Mouse (Mus musculus): ENCODE measurements around the gene Ecd. TPM values are rescaled to one million over a fixed set of nuclear protein-coding genes. Genes with fewer than 3 reads are reported as not detected.

Gene Ecd
- 37.7 and 46.8 TPM in 2 replicates for total RNA-seq (2014; rRNA removed)
- 36.4 and 44.0 TPM in 2 replicates for polyA plus RNA-seq (2015; fragmentation: Nextera tagmentation; extraction: Ambion mirVana)

DNA sequence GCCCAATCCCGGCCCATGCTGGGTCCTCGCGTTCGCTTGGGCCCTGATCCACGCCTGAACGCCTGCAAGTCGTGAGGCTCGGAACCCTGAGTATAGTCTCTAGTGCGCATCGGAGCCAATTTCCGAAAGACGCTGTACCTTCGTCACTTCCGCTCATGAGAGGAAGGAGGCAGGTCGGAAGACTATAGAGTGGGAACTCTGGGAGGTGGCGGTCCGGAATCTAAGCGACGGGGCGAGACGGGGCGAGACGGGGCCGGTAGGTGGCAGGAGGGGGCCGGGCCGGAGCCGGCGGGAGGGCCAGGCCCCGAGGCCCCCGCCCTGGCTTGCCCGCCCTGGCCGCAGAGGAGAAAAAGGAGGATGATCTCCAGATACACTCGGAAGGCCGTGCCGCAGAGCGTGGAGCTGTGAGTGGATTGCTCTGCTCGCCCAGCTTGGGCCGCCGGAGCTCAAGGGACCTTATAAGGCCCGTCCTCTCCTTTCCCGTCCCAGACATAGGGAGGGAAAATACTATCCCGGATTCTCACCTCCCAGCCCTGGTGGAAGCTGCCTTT lies at the start of gene Ecd, which contains the start of gene Fam149b:
Gene Ecd (minus strand): TSS at position 131 of the 551 bp plus-strand sequence.
Gene Fam149b (plus strand): TSS at position 172 of the 551 bp plus-strand sequence.
- Histone ChIP-seq H3K4me2 (ENCODE audit: low read depth) (peak within 1 kb of the TSS; percentile 74), H3K36me3 (ENCODE audit: insufficient read depth) (peaks cover 13% of the 10 kb centered on the region), H3K9ac (peak within 1 kb of the TSS; percentile 99), H3K27me3 (ENCODE audit: insufficient read depth, low read length) (no peaks in the 10 kb centered on the region), H3K9me3 (ENCODE audit: low read length) (no peaks in the 10 kb centered on the region), H3K27ac (ENCODE audit: low read depth, low read length) (peak within 1 kb of the TSS; percentile 90), H3K4me3 (ENCODE audit: low read depth, low read length) (peak within 1 kb of the TSS; percentile 95), H3K4me1 (ENCODE audit: insufficient read depth) (peaks cover 16% of the 10 kb centered on the region)
- DNase-seq = peak; percentile 98
- under 1% methylated on average over 42 of the region's 42 CpGs for WGBS
- ATAC-seq = peak; percentile 99
- peak; percentile 50 for TF ChIP-seq CTCF (IDR thresholded peaks at IDR 0.05; ENCODE audit: low read depth)

DNA sequence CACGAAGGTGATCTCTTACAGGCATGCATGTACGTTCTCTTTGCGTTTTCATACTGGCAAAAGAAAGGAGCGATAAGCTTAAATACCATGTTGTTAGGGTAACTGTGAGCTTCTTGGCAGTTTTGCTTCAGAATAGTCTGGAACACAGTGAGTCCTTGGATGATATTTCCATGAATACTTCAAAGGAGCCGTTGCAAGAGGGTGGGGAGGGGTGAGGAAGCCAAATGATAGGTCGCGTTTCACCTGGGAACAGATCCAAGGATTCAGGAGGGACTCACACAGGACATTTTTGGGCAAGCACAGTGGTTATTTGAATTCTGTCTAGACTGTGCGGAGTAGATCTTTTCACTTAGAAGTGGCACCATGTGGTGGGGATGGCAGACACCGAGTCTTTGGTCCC lies 49.3 kb upstream of the Ecd start:
- Histone ChIP-seq H3K4me2 (ENCODE audit: low read depth) (no peak overlapping the region), H3K4me1 (ENCODE audit: insufficient read depth) (no peaks in the 10 kb centered on the region; the same call in 1 of the 2 replicates), H3K27ac (ENCODE audit: low read depth, low read length) (no peak overlapping the region), H3K27me3 (ENCODE audit: insufficient read depth, low read length) (no peaks in the 10 kb centered on the region), H3K9me3 (ENCODE audit: low read length) (no peaks in the 10 kb centered on the region), H3K4me3 (ENCODE audit: low read depth, low read length) (no peak overlapping the region), H3K9ac (no peak overlapping the region), H3K36me3 (ENCODE audit: insufficient read depth) (no peaks in the 10 kb centered on the region)
- DNase-seq = no peak
- no peak for ATAC-seq
- 68% methylated on average over 9 of the region's 9 CpGs for WGBS
- no peak for TF ChIP-seq CTCF (IDR thresholded peaks at IDR 0.05; ENCODE audit: low read depth)

DNA sequence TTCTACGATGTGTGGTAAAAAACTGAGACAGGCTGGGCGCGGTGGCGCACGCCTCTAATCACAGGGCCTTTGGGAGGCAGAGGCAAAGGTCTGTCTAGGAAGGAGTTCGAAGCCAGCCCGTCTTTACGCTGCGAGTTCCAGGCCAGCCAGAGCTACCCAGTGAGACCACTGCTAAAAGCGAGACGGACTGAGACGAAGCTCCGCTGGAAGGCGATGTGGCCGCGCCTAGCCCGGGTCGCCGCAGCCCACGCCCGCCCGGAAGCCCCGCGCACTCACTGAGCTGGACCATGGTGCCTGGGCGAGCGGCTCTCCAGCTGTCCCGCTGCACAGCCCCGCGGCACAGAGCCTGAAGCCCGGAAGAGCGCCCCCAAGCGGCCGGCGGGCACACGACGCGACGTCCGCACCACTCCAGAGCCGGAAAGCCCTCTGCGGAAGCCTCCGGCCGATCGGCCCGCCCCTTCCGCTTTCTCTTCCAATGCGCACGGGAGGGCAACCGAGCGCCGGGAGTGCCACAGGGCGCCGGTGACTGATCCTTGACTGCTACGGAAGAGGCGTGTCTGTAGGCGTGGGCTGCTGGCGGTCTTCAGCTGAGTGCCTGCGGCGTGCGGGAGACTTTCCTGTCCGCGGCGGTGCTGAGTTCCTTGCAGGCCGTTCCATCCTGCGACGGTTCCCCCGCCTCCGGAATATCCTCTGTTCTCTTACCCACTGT lies 45.4 kb upstream of the Ecd start, which contains the start of gene Mrps16:
Gene Mrps16 (minus strand): TSS at position 430 of the 709 bp plus-strand sequence.
- TF ChIP-seq CTCF (IDR thresholded peaks at IDR 0.05; ENCODE audit: low read depth) = peak; percentile 97
- Histone ChIP-seq H3K27ac (ENCODE audit: low read depth, low read length) (peak within 1 kb of the TSS; percentile 87), H3K4me1 (ENCODE audit: insufficient read depth) (peaks cover 3% of the 10 kb centered on the region; the same call in 1 of the 2 replicates), H3K27me3 (ENCODE audit: insufficient read depth, low read length) (no peaks in the 10 kb centered on the region), H3K4me2 (ENCODE audit: low read depth) (peak within 1 kb of the TSS; percentile 63), H3K9ac (peak within 1 kb of the TSS; percentile 94), H3K36me3 (ENCODE audit: insufficient read depth) (peaks cover 11% of the 10 kb centered on the region), H3K9me3 (ENCODE audit: low read length) (no peaks in the 10 kb centered on the region), H3K4me3 (ENCODE audit: low read depth, low read length) (peak within 1 kb of the TSS; percentile 82)
- DNase-seq (peak; percentile 98), ATAC-seq (peak; percentile 97)
- 2% methylated on average over 68 of the region's 68 CpGs for WGBS

DNA sequence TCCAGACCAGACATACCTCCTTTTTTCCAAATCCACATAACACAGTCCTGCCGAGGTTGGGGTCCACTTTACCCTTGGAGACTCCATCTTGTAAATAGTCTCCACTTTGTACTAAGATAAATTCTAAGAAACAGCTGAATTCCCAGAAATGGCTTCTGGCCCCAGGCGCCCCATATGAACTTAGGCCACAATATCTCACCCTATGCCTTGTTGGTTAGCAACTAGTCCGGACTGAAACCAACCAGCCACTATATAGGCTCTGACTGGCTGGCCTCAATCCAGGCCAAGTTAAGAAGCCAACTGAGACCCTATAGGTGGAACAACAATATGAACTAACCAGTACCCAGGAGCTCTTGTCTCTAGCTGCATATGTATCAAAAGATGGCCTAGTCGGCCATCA lies 44.4 kb upstream of the Ecd start:
- no peak overlapping the region for H3K27ac ChIP-seq (ENCODE audit: low read depth, low read length)
- H3K4me2 ChIP-seq (ENCODE audit: low read depth) = no peak overlapping the region
- no peak overlapping the region for H3K4me3 ChIP-seq (ENCODE audit: low read depth, low read length)
- 91% methylated on average over 3 of the region's 4 CpGs for WGBS
- ATAC-seq (no peak), DNase-seq (no peak)
- TF ChIP-seq CTCF (IDR thresholded peaks at IDR 0.05; ENCODE audit: low read depth) = no peak
- H3K36me3 ChIP-seq (ENCODE audit: insufficient read depth) = peaks cover 11% of the 10 kb centered on the region
- no peak overlapping the region for H3K9ac ChIP-seq
- H3K27me3 ChIP-seq (ENCODE audit: insufficient read depth, low read length) = no peaks in the 10 kb centered on the region
- H3K9me3 ChIP-seq (ENCODE audit: low read length) = no peaks in the 10 kb centered on the region
- H3K4me1 ChIP-seq (ENCODE audit: insufficient read depth) = peaks cover 7% of the 10 kb centered on the region; the same call in 1 of the 2 replicates

GRCm38 (mm10) chr14:20389446-20390079 lies 41.6 kb upstream of the Ecd start:
- DNase-seq (no peak), ATAC-seq (no peak)
- Histone ChIP-seq H3K36me3 (ENCODE audit: insufficient read depth) (peaks cover 22% of the 10 kb centered on the region), H3K4me1 (ENCODE audit: insufficient read depth) (peaks cover 7% of the 10 kb centered on the region; the same call in 1 of the 2 replicates), H3K4me2 (ENCODE audit: low read depth) (peak overlapping the region; percentile 69), H3K9ac (peak overlapping the region; percentile 63; the same call in 1 of the 2 replicates), H3K4me3 (ENCODE audit: low read depth, low read length) (peak overlapping the region; percentile 81; the same call in 1 of the 2 replicates), H3K27me3 (ENCODE audit: insufficient read depth, low read length) (no peaks in the 10 kb centered on the region), H3K9me3 (ENCODE audit: low read length) (no peaks in the 10 kb centered on the region), H3K27ac (ENCODE audit: low read depth, low read length) (no peak overlapping the region)
- 91% methylated on average over 8 of the region's 8 CpGs for WGBS
- TF ChIP-seq CTCF (IDR thresholded peaks at IDR 0.05; ENCODE audit: low read depth) = no peak

- Histone ChIP-seq H3K9ac (peak within 1 kb of the TSS; percentile 63), H3K9me3 (ENCODE audit: low read length) (no peaks in the 10 kb centered on the region), H3K36me3 (ENCODE audit: insufficient read depth) (peaks cover 24% of the 10 kb centered on the region), H3K4me1 (ENCODE audit: insufficient read depth) (peaks cover 7% of the 10 kb centered on the region; the same call in 1 of the 2 replicates), H3K27ac (ENCODE audit: low read depth, low read length) (peak within 1 kb of the TSS; percentile 82), H3K4me3 (ENCODE audit: low read depth, low read length) (peak within 1 kb of the TSS; percentile 81), H3K4me2 (ENCODE audit: low read depth) (peak within 1 kb of the TSS; percentile 69), H3K27me3 (ENCODE audit: insufficient read depth, low read length) (no peaks in the 10 kb centered on the region)
- WGBS = 1% methylated on average over 59 of the region's 59 CpGs
- TF ChIP-seq CTCF (IDR thresholded peaks at IDR 0.05; ENCODE audit: low read depth) = peak; percentile 23; the same call in 1 of the 2 replicates
- ATAC-seq = peak; percentile 64
- peak; percentile 94 for DNase-seq
These were observed 40.7 kb upstream of the Ecd start, which contains the start of gene Dnajc9 for GRCm38 (mm10) chr14:20388441-20389129. TSS of gene Dnajc9 (minus strand) at chr14:20388910.

All from forebrain, postnatal 0 days (tissue).